Mouse (Mus musculus) E14TG2a.4 (cell line): ENCODE results near the gene Clasp1.

Experiments
- CTCF ChIP-seq: conservative IDR thresholded peaks from 2 replicates; pipeline ENCODE4 v1.5.1; 2014; ENCODE audit warnings: low read length
- NANOG ChIP-seq: IDR thresholded peaks from 2 replicates; pipeline ENCODE4 v1.6.1; 2014; ENCODE audit warnings: borderline replicate concordance, low read length, mixed read lengths
- POU5F1 ChIP-seq: IDR thresholded peaks from 2 replicates; pipeline ENCODE4 v1.6.1; 2014; ENCODE audit warnings: low read length, borderline replicate concordance

GRCm38 (mm10) chr1:118645701-118646100 is 256.8 kb downstream of the Clasp1 start:
- TF ChIP-seq CTCF: no peak
- TF ChIP-seq POU5F1: no peak
- no peak for TF ChIP-seq NANOG
